Mouse (Mus musculus) hindbrain, embryonic 16.5 days (tissue): ENCODE measurements around the gene Ndufa8. TPM values are rescaled to one million over a fixed set of nuclear protein-coding genes. Genes with fewer than 3 reads are reported as not detected.
A peak's percentile ranks its signal among the peaks of the same experiment; 100 is the strongest.

Experiments used
- ATAC-seq: fragments of 200-750 bp; cut with Nextera tagmentation; 2 replicates; pipeline ENCODE4 v1.8.0; 2017; ENCODE audit warnings: moderate TSS enrichment, moderate library complexity
- H3K27ac ChIP-seq: fragments of 300-500 bp; sonication (generic); 2 replicates; pipeline ENCODE4 v1.5.1; 2014; ENCODE audit warnings: low read depth, mild to moderate bottlenecking, control low read depth, low read length, moderate library complexity
- H3K27me3 ChIP-seq: fragments of 300-500 bp; sonication (generic); replicated peaks from 2 replicates; pipeline ENCODE4 v1.6.1; 2014; ENCODE audit warnings: low read length; ENCODE audit not compliant: control insufficient read depth, insufficient read depth
- H3K36me3 ChIP-seq: fragments of 300-500 bp; sonication (generic); 2 replicates; pipeline ENCODE4 v1.6.1; 2014; ENCODE audit warnings: mild to moderate bottlenecking, low read length, moderate library complexity, mixed read lengths; ENCODE audit not compliant: control insufficient read depth, insufficient read depth
- H3K4me1 ChIP-seq: fragments of 300-500 bp; sonication (generic); 2 replicates; pipeline ENCODE4 v1.6.1; 2014; ENCODE audit warnings: low read depth, low read length; ENCODE audit not compliant: control insufficient read depth, insufficient read depth
- H3K4me2 ChIP-seq: fragments of 300-500 bp; sonication (generic); 2 replicates; pipeline ENCODE4 v1.6.1; 2014; ENCODE audit warnings: mild to moderate bottlenecking, low read length, control low read depth, moderate library complexity
- H3K4me3 ChIP-seq: fragments of 300-500 bp; sonication (generic); 2 replicates; pipeline ENCODE4 v1.5.1; 2014; ENCODE audit warnings: mild to moderate bottlenecking, low read length, control low read depth, moderate library complexity
- H3K9ac ChIP-seq: fragments of 300-500 bp; sonication (generic); 2 replicates; pipeline ENCODE4 v1.6.1; 2014; ENCODE audit warnings: low read depth, mild to moderate bottlenecking, control low read depth, low read length, moderate library complexity
- H3K9me3 ChIP-seq: fragments of 300-500 bp; sonication (generic); 2 replicates; pipeline ENCODE4 v1.6.1; 2014; ENCODE audit warnings: mild to moderate bottlenecking, low read length, moderate library complexity; ENCODE audit not compliant: control insufficient read depth
- WGBS: fragments of 180-500 bp; shearing (Covaris S2); extraction: QIAGEN DNeasy Blood & Tissue Kit; methylation state at CpG from one replicate; pipeline ENCODE4 v1.1.7; 2014; 5-methylcytosine and 5-hydroxymethylcytosine counted together
- polyA plus RNA-seq: library from polyadenylated mRNA; unstranded; fragments of >200 nt; fragmentation: Nextera tagmentation; extraction: Ambion mirVana; gene quantifications from 2 replicates; pipeline ENCODE4 v1.2.1, GENCODE M21; 2015

Gene Ndufa8
- polyA plus RNA-seq, 1 experiment from 2014 or later: 375 TPM

DNA sequence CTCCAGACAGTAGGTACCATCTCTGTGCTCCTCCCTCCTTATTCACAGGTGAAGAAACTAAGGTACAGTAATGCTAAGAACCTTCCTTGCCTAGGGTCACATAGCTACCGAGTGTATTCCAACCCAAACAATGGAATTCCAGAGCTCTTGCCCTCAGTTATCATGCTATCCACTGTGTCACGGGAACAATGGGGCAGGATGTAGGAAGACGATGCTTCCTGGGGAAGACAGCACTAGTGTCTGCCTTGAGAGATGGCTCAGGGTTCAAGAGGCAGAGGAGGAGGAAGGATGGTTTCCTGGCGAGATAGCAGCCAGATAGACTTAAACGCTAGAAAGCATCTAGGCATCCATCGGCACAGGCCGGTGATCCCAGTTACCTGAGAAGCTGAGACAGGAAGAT lies 16.3 kb downstream of the Ndufa8 start:
- Histone ChIP-seq H3K4me1 (no peaks in the 10 kb centered on the region), H3K27ac (no peak overlapping the region), H3K36me3 (peaks cover 18% of the 10 kb centered on the region), H3K9ac (no peak overlapping the region), H3K4me3 (no peak overlapping the region), H3K4me2 (no peak overlapping the region), H3K27me3 (no peaks in the 10 kb centered on the region), H3K9me3 (no peaks in the 10 kb centered on the region)
- ATAC-seq: no peak
- 80% methylated on average over 7 of the region's 7 CpGs for WGBS

GRCm38 (mm10) chr2:36023291-36023690 lies 25.9 kb downstream of the Ndufa8 start:
- Histone ChIP-seq H3K4me3 (no peak overlapping the region), H3K4me1 (peaks cover 9% of the 10 kb centered on the region), H3K27ac (no peak overlapping the region), H3K9ac (no peak overlapping the region), H3K36me3 (no peaks in the 10 kb centered on the region), H3K27me3 (no peaks in the 10 kb centered on the region), H3K4me2 (no peak overlapping the region), H3K9me3 (no peaks in the 10 kb centered on the region)
- ATAC-seq: no peak
- WGBS: 59% methylated on average over 2 of the region's 3 CpGs

DNA sequence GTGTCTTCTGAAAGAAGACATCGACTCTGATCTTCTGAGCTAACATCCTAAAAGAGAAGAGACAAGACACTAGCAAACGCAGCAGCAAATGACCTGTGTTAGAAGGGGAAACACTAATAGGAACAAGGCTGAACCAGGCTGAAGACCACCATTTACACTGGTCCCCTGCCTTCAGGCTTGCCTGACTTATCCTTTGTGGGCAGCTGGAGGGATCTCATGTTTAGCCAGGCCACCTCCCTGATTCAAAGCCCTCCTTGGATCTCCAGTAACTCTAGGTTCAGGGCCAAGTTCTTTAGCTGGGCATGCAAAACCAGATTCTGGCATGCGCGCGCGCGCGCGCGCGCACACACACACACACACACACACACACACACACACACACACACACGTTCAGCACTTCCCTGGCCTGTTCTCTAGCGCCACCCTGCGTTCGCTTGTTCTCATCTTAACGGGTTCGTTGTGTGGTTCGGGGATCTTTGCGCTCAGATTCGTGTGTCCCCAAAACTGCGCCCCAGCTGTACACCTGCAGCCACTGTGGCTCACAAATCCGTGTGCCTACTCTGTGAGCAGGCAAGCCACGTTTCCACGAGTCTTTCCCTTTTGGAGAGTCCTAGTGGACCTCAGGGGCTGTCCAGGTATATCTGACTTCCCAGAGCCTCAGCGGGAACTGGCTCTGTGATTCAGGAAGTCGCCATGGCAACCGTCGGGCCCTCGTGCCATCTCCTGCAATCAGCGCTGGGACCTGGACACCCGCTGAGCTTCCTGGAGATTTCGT lies 27.6 kb downstream of the Ndufa8 start:
- Histone ChIP-seq H3K9ac (peak overlapping the region; percentile 52), H3K4me2 (peak overlapping the region; percentile 74), H3K36me3 (no peaks in the 10 kb centered on the region), H3K4me1 (peaks cover 9% of the 10 kb centered on the region), H3K27ac (no peak overlapping the region), H3K4me3 (peak overlapping the region; percentile 39), H3K27me3 (no peaks in the 10 kb centered on the region), H3K9me3 (no peaks in the 10 kb centered on the region)
- ATAC-seq: peak; percentile 89
- WGBS: 10% methylated on average over 30 of the region's 32 CpGs

- no peak for ATAC-seq
- peaks cover 4% of the 10 kb centered on the region; the same call in 1 of the 2 replicates for H3K4me1 ChIP-seq
- 52% methylated on average over 12 of the region's 12 CpGs for WGBS
These were observed 36.2 kb downstream of the Ndufa8 start for GRCm38 (mm10) chr2:36013010-36013409.

DNA sequence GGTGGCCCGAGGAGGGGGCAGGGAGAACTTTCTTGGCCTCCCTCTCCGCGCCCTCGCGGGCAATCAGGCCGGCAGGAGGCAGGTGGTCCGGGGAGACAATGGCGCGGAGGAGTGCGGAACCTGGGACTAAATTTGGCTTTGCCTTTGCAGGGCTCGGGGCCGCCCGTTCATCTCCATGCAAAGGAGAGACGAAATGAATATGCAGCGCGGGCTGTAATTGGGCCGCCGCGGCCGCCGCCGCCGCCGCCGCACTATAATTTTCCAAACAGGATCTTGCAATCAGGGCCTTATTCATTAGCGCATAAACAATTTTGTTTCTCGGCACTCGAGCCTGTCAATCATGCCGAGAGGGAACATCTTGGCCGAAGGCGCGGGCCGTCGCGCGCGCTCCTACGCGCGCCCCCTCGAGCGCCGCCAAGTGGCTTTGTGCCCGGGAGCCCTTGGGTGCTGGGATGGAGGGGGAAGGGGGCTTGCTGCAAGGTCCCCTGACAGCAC lies 37.8 kb downstream of the Ndufa8 start:
- Histone ChIP-seq H3K9ac (peak overlapping the region; percentile 74), H3K4me3 (peak overlapping the region; percentile 53), H3K27ac (no peak overlapping the region), H3K36me3 (no peaks in the 10 kb centered on the region), H3K9me3 (no peaks in the 10 kb centered on the region), H3K4me2 (peak overlapping the region; percentile 91), H3K4me1 (peaks cover 4% of the 10 kb centered on the region; the same call in 1 of the 2 replicates), H3K27me3 (peaks cover 6% of the 10 kb centered on the region)
- WGBS: 0% methylated on average over 36 of the region's 44 CpGs
- ATAC-seq: peak; percentile 34; the same call in 1 of the 2 replicates

More at GRCm38 (mm10) chr2:36013010-36013409, 36.2 kb downstream of the Ndufa8 start:
- Histone ChIP-seq H3K4me2 (no peak overlapping the region), H3K36me3 (no peaks in the 10 kb centered on the region), H3K4me3 (no peak overlapping the region), H3K27me3 (peaks cover 6% of the 10 kb centered on the region), H3K9me3 (no peaks in the 10 kb centered on the region), H3K9ac (no peak overlapping the region), H3K27ac (no peak overlapping the region)

DNA sequence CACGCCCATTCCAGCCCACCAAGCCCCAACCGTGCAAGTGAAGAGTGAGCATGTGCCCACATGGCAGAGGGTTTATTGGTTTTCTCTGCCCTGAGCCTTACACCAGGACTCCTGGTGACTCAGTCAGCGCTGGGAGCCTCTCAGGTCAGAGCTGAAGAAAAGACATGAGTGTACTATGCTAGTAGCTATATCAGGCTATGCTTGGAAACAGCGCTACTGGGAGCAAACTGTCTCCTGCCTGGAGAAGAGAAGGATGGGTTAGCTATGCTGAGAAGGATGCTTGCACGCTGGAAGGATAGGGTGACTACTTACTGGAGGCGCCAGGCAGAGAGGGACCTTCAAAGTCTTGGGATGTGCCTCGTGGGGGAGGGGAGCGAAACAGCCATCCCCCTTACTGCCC lies 38.6 kb downstream of the Ndufa8 start:
- peaks cover 6% of the 10 kb centered on the region for H3K27me3 ChIP-seq
- H3K27ac ChIP-seq: no peak overlapping the region
- peaks cover 4% of the 10 kb centered on the region; the same call in 1 of the 2 replicates for H3K4me1 ChIP-seq
- 37% methylated on average over 8 of the region's 8 CpGs for WGBS
- peak; percentile 10; the same call in 1 of the 2 replicates for ATAC-seq
- no peak overlapping the region for H3K9ac ChIP-seq
- H3K4me3 ChIP-seq: no peak overlapping the region
- no peaks in the 10 kb centered on the region for H3K9me3 ChIP-seq
- no peak overlapping the region; the same call in 1 of the 2 replicates for H3K4me2 ChIP-seq
- no peaks in the 10 kb centered on the region for H3K36me3 ChIP-seq

- Histone ChIP-seq H3K4me3 (no peak overlapping the region), H3K27me3 (peaks cover 6% of the 10 kb centered on the region), H3K9ac (no peak overlapping the region), H3K27ac (no peak overlapping the region), H3K9me3 (no peaks in the 10 kb centered on the region), H3K4me1 (peaks cover 4% of the 10 kb centered on the region; the same call in 1 of the 2 replicates), H3K4me2 (no peak overlapping the region), H3K36me3 (no peaks in the 10 kb centered on the region)
- WGBS: 21% methylated on average over 4 of the region's 4 CpGs
- peak; percentile 64; the same call in 1 of the 2 replicates for ATAC-seq
These were observed 39.8 kb downstream of the Ndufa8 start for GRCm38 (mm10) chr2:36009386-36009785.

- H3K4me2 ChIP-seq: no peak overlapping the region
These were observed 41.1 kb downstream of the Ndufa8 start for GRCm38 (mm10) chr2:36008071-36008470.

GRCm38 (mm10) chr2:36002188-36002587 lies 47.0 kb downstream of the Ndufa8 start:
- no peaks in the 10 kb centered on the region for H3K36me3 ChIP-seq
- H3K4me3 ChIP-seq: no peak overlapping the region
- H3K4me1 ChIP-seq: no peaks in the 10 kb centered on the region
- H3K9ac ChIP-seq: no peak overlapping the region
- no peak overlapping the region for H3K27ac ChIP-seq
- H3K27me3 ChIP-seq: no peaks in the 10 kb centered on the region
- WGBS: 27% methylated on average over 6 of the region's 6 CpGs
- H3K4me2 ChIP-seq: no peak overlapping the region
- H3K9me3 ChIP-seq: no peaks in the 10 kb centered on the region
- no peak for ATAC-seq

More at GRCm38 (mm10) chr2:36008071-36008470, 41.1 kb downstream of the Ndufa8 start:
- H3K9me3 ChIP-seq: no peaks in the 10 kb centered on the region
- ATAC-seq: no peak
- peaks cover 6% of the 10 kb centered on the region for H3K27me3 ChIP-seq
- H3K36me3 ChIP-seq: no peaks in the 10 kb centered on the region
- H3K9ac ChIP-seq: no peak overlapping the region
- H3K4me3 ChIP-seq: no peak overlapping the region
- 20% methylated on average over 1 of the region's 1 CpGs for WGBS
- no peak overlapping the region for H3K27ac ChIP-seq
- H3K4me1 ChIP-seq: peaks cover 4% of the 10 kb centered on the region; the same call in 1 of the 2 replicates
